Mouse (Mus musculus): Measurements from ENCODE around the gene Acaca.

- TF ChIP-seq MAX (IDR thresholded peaks at IDR 0.05; ENCODE audit: low read depth), result no peak
- TF ChIP-seq E2F4 (IDR thresholded peaks at IDR 0.05; ENCODE audit: insufficient read depth), result no peak
- TF ChIP-seq POLR2A (IDR thresholded peaks at IDR 0.05; ENCODE audit: insufficient read length, low read depth), result no peak
- no peak for TF ChIP-seq TCF12 (IDR thresholded peaks at IDR 0.05; ENCODE audit: insufficient read depth, poor library complexity, severe bottlenecking)
- no peak for TF ChIP-seq USF1 (IDR thresholded peaks at IDR 0.05; ENCODE audit: low read depth)
- TF ChIP-seq POLR2AphosphoS2 (IDR thresholded peaks at IDR 0.05; ENCODE audit: insufficient read length, low read depth), result no peak
- no peak for TF ChIP-seq CEBPB (IDR thresholded peaks at IDR 0.05; ENCODE audit: insufficient read depth, poor library complexity, severe bottlenecking)
- no peak for TF ChIP-seq REST (IDR thresholded peaks at IDR 0.05; ENCODE audit: insufficient read depth, insufficient read length)
- no peak for TF ChIP-seq MYOG (IDR thresholded peaks at IDR 0.05; ENCODE audit: control insufficient read depth in 1 of 3, insufficient read depth in 1 of 3, insufficient read length in 2 of 3, low read depth in 2 of 3)
Measured at GRCm38 (mm10) chr11:84271948-84272347, 142.5 kb downstream of the Acaca start.
